In the genomic region with DNA sequence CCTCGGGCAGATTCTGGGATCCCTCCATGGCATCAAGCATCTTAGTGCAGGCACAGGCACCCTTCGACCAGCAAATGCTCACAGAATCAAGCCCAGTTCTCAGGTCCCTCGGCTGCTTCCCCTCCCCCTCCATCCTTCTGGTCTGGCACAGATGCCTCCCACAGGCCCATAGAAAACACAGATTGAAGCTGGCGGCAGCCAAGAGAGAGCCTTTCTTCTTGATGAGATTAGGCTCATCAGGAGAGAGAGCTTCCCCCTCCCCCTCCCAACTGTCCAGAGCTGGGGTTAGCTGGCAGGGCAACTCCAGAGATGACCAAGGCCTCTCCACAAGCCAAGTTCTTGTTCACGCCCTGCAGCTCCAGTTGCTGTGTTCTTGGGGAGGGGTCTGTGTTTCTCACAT, we compare ENCODE assay signal across 8 mouse cellular contexts. TPM values are rescaled to one million over a fixed set of nuclear protein-coding genes. Genes with fewer than 3 reads are reported as not detected.
DNase-seq lines count a peak whose midpoint lies in the region; ATAC-seq and TF ChIP-seq lines count a peak whose summit lies in the region.

No protein-coding gene starts in this region.

- no peaks in the 10 kb centered on the region for H3K4me1 ChIP-seq in neural tube, embryonic 11.5 days (ENCODE audit: control insufficient read depth, insufficient read depth, low read length)

- H3K9ac ChIP-seq in neural tube, embryonic 11.5 days (ENCODE audit: low read length) = no peak overlapping the region

- ATAC-seq in neural tube, embryonic 11.5 days (ENCODE audit: insufficient read depth, low FRiP score, low TSS enrichment) = no peak

- 34% methylated on average over 5 of the region's 5 CpGs for WGBS in neural tube, embryonic 11.5 days

- no peak overlapping the region for H3K4me2 ChIP-seq in neural tube, embryonic 11.5 days (ENCODE audit: low read depth)

- peak; percentile 41 for DNase-seq in neural tube, embryonic 11.5 days (ENCODE audit: low spot score)
- DNase-seq in neural tube, embryonic 10.5 days (ENCODE audit: extremely low spot score, low spot score) = no peak
- DNase-seq in cerebellum, postnatal 36 days = peak; percentile 65 to 78
- peak; percentile 63 to 70 for DNase-seq in layer of hippocampus, adult 2 months (ENCODE audit: low spot score in 2 of 2)
- DNase-seq in right cerebral cortex, postnatal 25 days = peak; percentile 32
- DNase-seq in adrenal gland, postnatal 36 days = no peak
- DNase-seq in urinary bladder, adult 18-20 months (ENCODE audit: low spot score in 2 of 2) = no peak
- DNase-seq in heart, adult 18-20 months = no peak

- no peak for TF ChIP-seq CTCF in layer of hippocampus, adult 2 months (conservative IDR thresholded peaks at IDR 0.05)

- no peaks in the 10 kb centered on the region for H3K27me3 ChIP-seq in neural tube, embryonic 11.5 days (ENCODE audit: control insufficient read depth, insufficient read depth, low read length)

- H3K27ac ChIP-seq in neural tube, embryonic 11.5 days (ENCODE audit: low read depth, low read length) = no peak overlapping the region
- no peak overlapping the region for H3K27ac ChIP-seq in layer of hippocampus, adult 2 months

- no peaks in the 10 kb centered on the region for H3K36me3 ChIP-seq in neural tube, embryonic 11.5 days (ENCODE audit: control insufficient read depth, insufficient read depth, low read length)

- H3K9me3 ChIP-seq in neural tube, embryonic 11.5 days (ENCODE audit: control insufficient read depth, low read length) = no peaks in the 10 kb centered on the region

- no peak overlapping the region for H3K4me3 ChIP-seq in neural tube, embryonic 11.5 days (ENCODE audit: low read depth, low read length)
- H3K4me3 ChIP-seq in layer of hippocampus, adult 2 months = no peak overlapping the region

RNA-seq across cellular contexts. Expression of gene Coro2a, which starts 32.3 kb away (rescaled TPM):
- 6.9 and 8.8 TPM in 2 replicates for polyA plus RNA-seq in neural tube, embryonic 11.5 days (2014; fragmentation: Nextera tagmentation; extraction: Ambion mirVana)
- total RNA-seq in layer of hippocampus, adult 2 months (2021) = 10 to 100 TPM; 15.6 to 16.1 TPM
- total RNA-seq in adrenal gland, postnatal 36 days (2021) = 1 to 10 TPM; 2.5 to 3.1 TPM
- total RNA-seq in heart, adult 18-20 months (2021) = 1 to 10 TPM in 1 of 2 experiments, under 1 TPM in 1; 0.32 to 1.0 TPM

RNA-seq across cellular contexts. Expression of gene Trim14, which starts 33.7 kb away (rescaled TPM):
- 0.78 and 0.92 TPM in 2 replicates for polyA plus RNA-seq in neural tube, embryonic 11.5 days (2014; fragmentation: Nextera tagmentation; extraction: Ambion mirVana)
- total RNA-seq in layer of hippocampus, adult 2 months (2021) = 1 to 10 TPM in 1 of 2 experiments, under 1 TPM in 1; 0.93 to 1.2 TPM
- 1 to 10 TPM; 3.6 to 5.2 TPM for total RNA-seq in adrenal gland, postnatal 36 days (2021)
- total RNA-seq in heart, adult 18-20 months (2021) = 1 to 10 TPM; 1.8 to 3.0 TPM

Comparison
In these comparisons a context has a peak if more than half of its experiments do, and no peak if none do; other contexts are left out.
1. DNase-seq: peak in neural tube, embryonic 11.5 days (single experiment), cerebellum, postnatal 36 days (2 of 2), layer of hippocampus, adult 2 months (2 of 2) and right cerebral cortex, postnatal 25 days (single experiment); none in neural tube, embryonic 10.5 days (single experiment), adrenal gland, postnatal 36 days (0 of 2), urinary bladder, adult 18-20 months (0 of 2) and heart, adult 18-20 months (0 of 2).
2. RNA of gene Coro2a, which starts 32.3 kb away (total RNA-seq): 15.6 to 16.1 TPM in layer of hippocampus, adult 2 months; 2.5 to 3.1 TPM in adrenal gland, postnatal 36 days and 0.32 to 1.0 TPM in heart, adult 18-20 months; every median in the first group is over 4 times any median in the second.